Mouse (Mus musculus): ENCODE measurements around the gene Mfsd2a. TPM values are rescaled to one million over a fixed set of nuclear protein-coding genes. Genes with fewer than 3 reads are reported as not detected.

Mfsd2a gene
- total and polyA plus RNA-seq, 2 experiments from 2014 or later = 0.20 TPM; not detected in 1

DNA sequence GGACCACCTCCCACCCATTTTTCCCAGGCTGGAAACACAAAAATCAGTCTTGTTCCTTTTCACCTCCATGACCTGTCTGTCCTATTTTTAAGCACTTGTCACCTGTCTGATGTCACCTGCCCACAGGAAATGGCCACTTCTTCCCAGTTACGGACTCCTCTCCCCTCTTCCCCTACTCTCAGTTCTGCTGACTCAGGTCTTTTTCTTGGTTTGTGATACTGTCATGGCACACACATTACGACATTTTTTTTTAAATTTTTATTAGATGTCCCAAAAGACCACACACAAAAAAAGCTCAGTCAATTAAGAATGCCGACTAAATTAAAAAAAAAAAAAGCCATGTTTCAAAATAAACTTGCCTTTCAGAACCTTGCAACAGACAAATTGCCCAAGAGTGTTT, 21.5 kb upstream of the Mfsd2a start:
- TF ChIP-seq CTCF (IDR thresholded peaks at IDR 0.05; ENCODE audit: low read depth) (no peak), EP300 (IDR thresholded peaks at IDR 0.05; ENCODE audit: low read depth) (no peak)
- ATAC-seq (ENCODE audit: insufficient read depth, low read depth) = no peak
- Histone ChIP-seq H3K4me2 (ENCODE audit: low read depth, low read length) (no peak overlapping the region), H3K4me1 (ENCODE audit: control insufficient read depth, insufficient read depth) (no peaks in the 10 kb centered on the region), H3K9me3 (replicated peaks; ENCODE audit: control insufficient read depth, low read length) (no peaks in the 10 kb centered on the region), H3K36me3 (replicated peaks; ENCODE audit: control insufficient read depth, insufficient read depth, low read length) (no peaks in the 10 kb centered on the region), H3K4me3 (ENCODE audit: low read depth, low read length) (no peak overlapping the region), H3K27ac (ENCODE audit: low read depth) (no peak overlapping the region), H3K27me3 (ENCODE audit: control insufficient read depth, insufficient read depth, low read length) (peaks cover 11% of the 10 kb centered on the region), H3K9ac (replicated peaks; ENCODE audit: low read depth, low read length) (no peak overlapping the region)
- WGBS = 69% methylated on average over 3 of the region's 3 CpGs
- no peak for DNase-seq (ENCODE audit: low spot score)

DNA sequence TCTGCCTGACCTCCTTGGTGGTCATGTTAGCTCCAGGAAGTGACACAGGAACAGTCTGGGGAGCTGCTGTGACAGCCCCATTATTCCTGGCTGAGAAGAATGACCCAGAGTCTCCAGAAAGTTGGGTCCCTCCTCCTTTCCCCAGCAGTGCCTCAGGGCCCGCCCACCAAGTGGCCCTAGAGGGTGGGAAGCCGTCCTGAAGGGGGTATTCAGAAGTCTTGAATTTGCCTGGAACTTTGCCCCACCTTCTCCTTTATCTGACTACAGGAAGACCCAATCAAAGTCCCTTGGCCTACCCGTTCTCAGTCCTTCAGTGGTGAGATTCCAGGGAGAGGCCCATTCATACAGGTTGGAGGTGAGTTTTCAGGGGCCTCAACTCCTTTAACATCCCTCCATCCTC, 20.9 kb upstream of the Mfsd2a start:
- Histone ChIP-seq H3K4me2 (ENCODE audit: low read depth, low read length) (no peak overlapping the region), H3K27ac (ENCODE audit: low read depth) (no peak overlapping the region), H3K4me3 (ENCODE audit: low read depth, low read length) (no peak overlapping the region), H3K9me3 (replicated peaks; ENCODE audit: control insufficient read depth, low read length) (no peaks in the 10 kb centered on the region), H3K36me3 (replicated peaks; ENCODE audit: control insufficient read depth, insufficient read depth, low read length) (no peaks in the 10 kb centered on the region), H3K4me1 (ENCODE audit: control insufficient read depth, insufficient read depth) (no peaks in the 10 kb centered on the region), H3K27me3 (ENCODE audit: control insufficient read depth, insufficient read depth, low read length) (peaks cover 11% of the 10 kb centered on the region), H3K9ac (replicated peaks; ENCODE audit: low read depth, low read length) (no peak overlapping the region)
- ATAC-seq (ENCODE audit: insufficient read depth, low read depth) (no peak), DNase-seq (ENCODE audit: low spot score) (no peak)
- TF ChIP-seq EP300 (IDR thresholded peaks at IDR 0.05; ENCODE audit: low read depth) (no peak), CTCF (IDR thresholded peaks at IDR 0.05; ENCODE audit: low read depth) (no peak)
- 63% methylated on average over 3 of the region's 3 CpGs for WGBS

DNA sequence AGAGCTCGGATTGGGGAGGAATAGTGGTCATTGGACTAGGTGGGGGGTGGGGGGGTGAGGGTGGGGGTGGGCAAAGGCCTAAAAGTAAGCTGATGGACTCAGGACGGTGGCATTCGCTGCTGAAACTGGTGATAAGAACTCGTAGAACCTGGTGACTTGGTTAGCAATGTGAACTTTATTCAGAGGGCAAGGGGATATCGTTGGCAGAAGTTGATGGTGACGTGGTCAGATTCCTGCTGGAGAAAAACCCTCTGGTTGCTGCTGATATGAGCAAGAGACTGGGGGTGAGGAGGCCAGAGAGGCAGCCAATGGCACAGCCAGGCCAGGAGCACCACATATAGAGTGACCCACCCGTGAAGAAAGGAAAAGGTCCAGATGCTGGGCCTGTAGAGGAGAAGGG, 20.2 kb upstream of the Mfsd2a start:
- H3K9ac ChIP-seq (replicated peaks; ENCODE audit: low read depth, low read length) = no peak overlapping the region
- no peak for DNase-seq (ENCODE audit: low spot score)
- TF ChIP-seq EP300 (IDR thresholded peaks at IDR 0.05; ENCODE audit: low read depth) (no peak), CTCF (IDR thresholded peaks at IDR 0.05; ENCODE audit: low read depth) (no peak)
- H3K4me3 ChIP-seq (ENCODE audit: low read depth, low read length) = no peak overlapping the region
- no peak overlapping the region for H3K27ac ChIP-seq (ENCODE audit: low read depth)
- peaks cover 11% of the 10 kb centered on the region for H3K27me3 ChIP-seq (ENCODE audit: control insufficient read depth, insufficient read depth, low read length)
- no peaks in the 10 kb centered on the region for H3K36me3 ChIP-seq (replicated peaks; ENCODE audit: control insufficient read depth, insufficient read depth, low read length)
- WGBS = 59% methylated on average over 7 of the region's 7 CpGs
- no peak overlapping the region for H3K4me2 ChIP-seq (ENCODE audit: low read depth, low read length)
- no peak for ATAC-seq (ENCODE audit: insufficient read depth, low read depth)
- H3K9me3 ChIP-seq (replicated peaks; ENCODE audit: control insufficient read depth, low read length) = no peaks in the 10 kb centered on the region
- H3K4me1 ChIP-seq (ENCODE audit: control insufficient read depth, insufficient read depth) = no peaks in the 10 kb centered on the region

DNA sequence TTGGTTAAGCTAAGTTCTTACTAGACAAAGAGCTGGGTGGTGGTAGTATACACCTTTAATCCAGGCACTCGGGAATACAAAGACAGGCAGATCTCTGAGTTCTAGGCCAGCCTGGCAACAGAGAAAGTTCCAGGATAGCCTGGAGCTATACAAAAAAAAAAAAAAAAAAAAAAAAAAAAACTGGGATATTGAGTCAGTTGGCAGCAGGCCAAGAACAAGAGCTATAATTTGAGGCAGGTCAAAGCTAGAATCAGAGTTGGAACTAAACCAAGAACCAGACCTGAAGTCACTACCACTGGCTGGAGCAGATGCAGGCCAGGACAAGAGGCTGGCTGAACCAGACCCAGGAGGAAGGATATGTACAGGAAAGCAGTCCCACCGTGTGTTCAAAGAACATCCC, 19.7 kb upstream of the Mfsd2a start:
- Histone ChIP-seq H3K4me3 (ENCODE audit: low read depth, low read length) (no peak overlapping the region), H3K36me3 (replicated peaks; ENCODE audit: control insufficient read depth, insufficient read depth, low read length) (no peaks in the 10 kb centered on the region), H3K27me3 (ENCODE audit: control insufficient read depth, insufficient read depth, low read length) (peaks cover 11% of the 10 kb centered on the region), H3K4me1 (ENCODE audit: control insufficient read depth, insufficient read depth) (no peaks in the 10 kb centered on the region), H3K9ac (replicated peaks; ENCODE audit: low read depth, low read length) (no peak overlapping the region), H3K9me3 (replicated peaks; ENCODE audit: control insufficient read depth, low read length) (no peaks in the 10 kb centered on the region), H3K27ac (ENCODE audit: low read depth) (no peak overlapping the region), H3K4me2 (ENCODE audit: low read depth, low read length) (no peak overlapping the region)
- TF ChIP-seq EP300 (IDR thresholded peaks at IDR 0.05; ENCODE audit: low read depth) (no peak), CTCF (IDR thresholded peaks at IDR 0.05; ENCODE audit: low read depth) (no peak)
- no peak for ATAC-seq (ENCODE audit: insufficient read depth, low read depth)
- 59% methylated on average over 2 of the region's 2 CpGs for WGBS
- no peak for DNase-seq (ENCODE audit: low spot score)

- WGBS = 61% methylated on average over 3 of the region's 3 CpGs
- no peaks in the 10 kb centered on the region for H3K9me3 ChIP-seq (replicated peaks; ENCODE audit: control insufficient read depth, low read length)
- no peaks in the 10 kb centered on the region for H3K4me1 ChIP-seq (ENCODE audit: control insufficient read depth, insufficient read depth)
- no peaks in the 10 kb centered on the region for H3K36me3 ChIP-seq (replicated peaks; ENCODE audit: control insufficient read depth, insufficient read depth, low read length)
- DNase-seq (ENCODE audit: low spot score) (no peak), ATAC-seq (ENCODE audit: insufficient read depth, low read depth) (no peak)
- no peak overlapping the region for H3K4me2 ChIP-seq (ENCODE audit: low read depth, low read length)
- H3K9ac ChIP-seq (replicated peaks; ENCODE audit: low read depth, low read length) = no peak overlapping the region
- TF ChIP-seq CTCF (IDR thresholded peaks at IDR 0.05; ENCODE audit: low read depth) (no peak), EP300 (IDR thresholded peaks at IDR 0.05; ENCODE audit: low read depth) (no peak)
- H3K4me3 ChIP-seq (ENCODE audit: low read depth, low read length) = no peak overlapping the region
- peaks cover 11% of the 10 kb centered on the region for H3K27me3 ChIP-seq (ENCODE audit: control insufficient read depth, insufficient read depth, low read length)
- no peak overlapping the region for H3K27ac ChIP-seq (ENCODE audit: low read depth)
Measured at GRCm38 (mm10) chr4:122979826-122980225, 18.8 kb upstream of the Mfsd2a start.

GRCm38 (mm10) chr4:122978850-122979249, 17.9 kb upstream of the Mfsd2a start:
- Histone ChIP-seq H3K4me2 (ENCODE audit: low read depth, low read length) (no peak overlapping the region), H3K27ac (ENCODE audit: low read depth) (no peak overlapping the region), H3K36me3 (replicated peaks; ENCODE audit: control insufficient read depth, insufficient read depth, low read length) (no peaks in the 10 kb centered on the region), H3K4me3 (ENCODE audit: low read depth, low read length) (no peak overlapping the region), H3K9ac (replicated peaks; ENCODE audit: low read depth, low read length) (no peak overlapping the region), H3K27me3 (ENCODE audit: control insufficient read depth, insufficient read depth, low read length) (peaks cover 10% of the 10 kb centered on the region), H3K9me3 (replicated peaks; ENCODE audit: control insufficient read depth, low read length) (no peaks in the 10 kb centered on the region), H3K4me1 (ENCODE audit: control insufficient read depth, insufficient read depth) (no peaks in the 10 kb centered on the region)
- ATAC-seq (ENCODE audit: insufficient read depth, low read depth) (no peak), DNase-seq (ENCODE audit: low spot score) (no peak)
- 76% methylated on average over 2 of the region's 2 CpGs for WGBS
- TF ChIP-seq EP300 (IDR thresholded peaks at IDR 0.05; ENCODE audit: low read depth) = no peak
- no peak for TF ChIP-seq CTCF (IDR thresholded peaks at IDR 0.05; ENCODE audit: low read depth)

Measured in heart, postnatal 0 days (tissue).